Mouse (Mus musculus) limb, embryonic 12.5 days (tissue): ENCODE data around the gene Hist1h4c. TPM values are rescaled to one million over a fixed set of nuclear protein-coding genes. Genes with fewer than 3 reads are reported as not detected.
A peak's percentile ranks its signal among the peaks of the same experiment; 100 is the strongest.
"Not testable (repeated sequence)": the region's sequence is repeated elsewhere in the genome, so short reads cannot be mapped to it uniquely, and the experiment has no call there.

ENCODE experiments used
- ATAC-seq: fragments of 200-750 bp; cut with Nextera tagmentation; 2 replicates; pipeline ENCODE4 v1.8.0; 2017; ENCODE audit warnings: low read depth, moderate TSS enrichment; ENCODE audit not compliant: insufficient number of reproducible peaks, insufficient read depth, low FRiP score, low TSS enrichment
- H3K27ac ChIP-seq: fragments of 300-500 bp; sonication (generic); 2 replicates; pipeline ENCODE4 v1.5.1; 2016; ENCODE audit warnings: mild to moderate bottlenecking, moderate library complexity
- H3K27me3 ChIP-seq: fragments of 300-500 bp; sonication (generic); 2 replicates; pipeline ENCODE4 v1.6.1; 2016; ENCODE audit warnings: mild to moderate bottlenecking, moderate library complexity
- H3K36me3 ChIP-seq: fragments of 300-500 bp; sonication (generic); 2 replicates; pipeline ENCODE4 v1.6.1; 2016; ENCODE audit warnings: mild to moderate bottlenecking, moderate library complexity
- H3K4me1 ChIP-seq: fragments of 300-500 bp; sonication (generic); replicated peaks from 2 replicates; pipeline ENCODE4 v1.6.1; 2016
- H3K4me2 ChIP-seq: fragments of 300-500 bp; sonication (generic); 2 replicates; pipeline ENCODE4 v1.6.1; 2016; ENCODE audit warnings: mild to moderate bottlenecking, moderate library complexity
- H3K4me3 ChIP-seq: fragments of 300-500 bp; sonication (generic); replicated peaks from 2 replicates; pipeline ENCODE4 v1.5.1; 2016; ENCODE audit warnings: mild to moderate bottlenecking
- H3K9ac ChIP-seq: fragments of 300-500 bp; sonication (generic); replicated peaks from 2 replicates; pipeline ENCODE4 v1.6.1; 2016; ENCODE audit warnings: mild to moderate bottlenecking, moderate library complexity
- H3K9me3 ChIP-seq: fragments of 300-500 bp; sonication (generic); 2 replicates; pipeline ENCODE4 v1.6.1; 2016; ENCODE audit warnings: mild to moderate bottlenecking, moderate library complexity
- WGBS: fragments of 180-500 bp; shearing (Covaris S2); methylation state at CpG from one replicate; pipeline ENCODE4 v1.1.7; 2016; 5-methylcytosine and 5-hydroxymethylcytosine counted together
- polyA plus RNA-seq: library from polyadenylated mRNA; unstranded; fragments of >200 nt; fragmentation: Nextera tagmentation; extraction: Ambion mirVana; gene quantifications from 2 replicates; pipeline ENCODE4 v1.2.1, GENCODE M21; 2016

The Hist1h4c gene
- polyA plus RNA-seq, 1 experiment from 2014 or later: 18.4 TPM

- ATAC-seq: no peak
These were observed 27.0 kb upstream of the Hist1h4c start for GRCm38 (mm10) chr13:23725213-23725612.

GRCm38 (mm10) chr13:23724239-23724638 lies 26.0 kb upstream of the Hist1h4c start:
- no peak overlapping the region for H3K4me3 ChIP-seq
- no peaks in the 10 kb centered on the region for H3K36me3 ChIP-seq
- 87% methylated on average over 4 of the region's 4 CpGs for WGBS
- H3K9me3 ChIP-seq: no peaks in the 10 kb centered on the region
- H3K9ac ChIP-seq: no peak overlapping the region
- H3K27ac ChIP-seq: no peak overlapping the region
- no peaks in the 10 kb centered on the region for H3K27me3 ChIP-seq
- no peak for ATAC-seq
- no peak overlapping the region for H3K4me2 ChIP-seq
- no peaks in the 10 kb centered on the region; the same call in 1 of the 2 replicates for H3K4me1 ChIP-seq

More at GRCm38 (mm10) chr13:23725213-23725612, 27.0 kb upstream of the Hist1h4c start:
- no peaks in the 10 kb centered on the region for H3K36me3 ChIP-seq
- H3K9me3 ChIP-seq: no peaks in the 10 kb centered on the region
- H3K27ac ChIP-seq: no peak overlapping the region
- no peak overlapping the region for H3K9ac ChIP-seq
- no CpG with 5 or more reads among the region's 1 CpGs for WGBS
- H3K4me3 ChIP-seq: no peak overlapping the region
- no peaks in the 10 kb centered on the region for H3K27me3 ChIP-seq
- H3K4me2 ChIP-seq: no peak overlapping the region
- no peaks in the 10 kb centered on the region; the same call in 1 of the 2 replicates for H3K4me1 ChIP-seq

GRCm38 (mm10) chr13:23717593-23718245 lies 19.5 kb upstream of the Hist1h4c start:
- H3K9me3 ChIP-seq, H3K4me3 ChIP-seq, ATAC-seq, H3K9ac ChIP-seq, H3K4me2 ChIP-seq, H3K4me1 ChIP-seq, H3K36me3 ChIP-seq, H3K27me3 ChIP-seq: not testable (repeated sequence)
- peak overlapping the region; percentile 50 for H3K27ac ChIP-seq
- WGBS: 17% methylated on average over 2 of the region's 2 CpGs

GRCm38 (mm10) chr13:23717176-23717575 lies 18.9 kb upstream of the Hist1h4c start:
- ATAC-seq: no peak
- peak overlapping the region; percentile 50; the same call in 1 of the 2 replicates for H3K27ac ChIP-seq
- H3K4me3 ChIP-seq: no peak overlapping the region
- H3K9me3 ChIP-seq: no peaks in the 10 kb centered on the region
- H3K36me3 ChIP-seq: no peaks in the 10 kb centered on the region
- no peaks in the 10 kb centered on the region for H3K27me3 ChIP-seq
- 45% methylated on average over 11 of the region's 11 CpGs for WGBS
- 0 out of 2 replicates have a peak, but pooled peaks cover 4% of the 10 kb centered on the region for H3K4me1 ChIP-seq
- H3K9ac ChIP-seq: no peak overlapping the region
- no peak overlapping the region for H3K4me2 ChIP-seq

- H3K27ac ChIP-seq: no peak overlapping the region
- no peaks in the 10 kb centered on the region for H3K36me3 ChIP-seq
- 90% methylated on average over 5 of the region's 5 CpGs for WGBS
- H3K9ac ChIP-seq: no peak overlapping the region
- no peak overlapping the region for H3K4me2 ChIP-seq
- 0 out of 2 replicates have a peak, but pooled peaks cover 4% of the 10 kb centered on the region for H3K4me1 ChIP-seq
- H3K4me3 ChIP-seq: no peak overlapping the region
- ATAC-seq: no peak
- H3K27me3 ChIP-seq: no peaks in the 10 kb centered on the region
- no peaks in the 10 kb centered on the region for H3K9me3 ChIP-seq
These were observed 18.2 kb upstream of the Hist1h4c start for GRCm38 (mm10) chr13:23716261-23717042.

- Histone ChIP-seq H3K9me3 (no peaks in the 10 kb centered on the region), H3K36me3 (no peaks in the 10 kb centered on the region), H3K4me3 (peak within 1 kb of the TSS; percentile 37), H3K9ac (peak within 1 kb of the TSS; percentile 55), H3K27me3 (no peaks in the 10 kb centered on the region), H3K4me2 (peak within 1 kb of the TSS; percentile 62), H3K4me1 (peaks cover 27% of the 10 kb centered on the region), H3K27ac (peak within 1 kb of the TSS; percentile 67)
- under 1% methylated on average over 17 of the region's 17 CpGs for WGBS
- no peak for ATAC-seq
These were observed 12.3 kb upstream of the Hist1h4c start, which contains the start of gene Hfe for GRCm38 (mm10) chr13:23710374-23711089. Gene Hfe, minus strand, starts transcription at chr13:23710854.

- H3K27ac ChIP-seq: peak overlapping the region; percentile 67
- no peaks in the 10 kb centered on the region for H3K9me3 ChIP-seq
- no peaks in the 10 kb centered on the region for H3K36me3 ChIP-seq
- no peak for ATAC-seq
- 17% methylated on average over 11 of the region's 15 CpGs for WGBS
- peak overlapping the region; percentile 37 for H3K4me3 ChIP-seq
- H3K4me2 ChIP-seq: peak overlapping the region; percentile 62
- peak overlapping the region; percentile 55; the same call in 1 of the 2 replicates for H3K9ac ChIP-seq
- no peaks in the 10 kb centered on the region for H3K27me3 ChIP-seq
- H3K4me1 ChIP-seq: peaks cover 27% of the 10 kb centered on the region
These were observed 11.6 kb upstream of the Hist1h4c start for GRCm38 (mm10) chr13:23709714-23710373.

- Histone ChIP-seq H3K36me3 (no peaks in the 10 kb centered on the region), H3K4me1 (peaks cover 27% of the 10 kb centered on the region), H3K4me3 (no peak overlapping the region), H3K27me3 (no peaks in the 10 kb centered on the region), H3K27ac (peak overlapping the region; percentile 7; the same call in 1 of the 2 replicates), H3K4me2 (no peak overlapping the region), H3K9ac (no peak overlapping the region), H3K9me3 (no peaks in the 10 kb centered on the region)
- WGBS: 55% methylated on average over 4 of the region's 4 CpGs
- ATAC-seq: no peak
These were observed 10.4 kb upstream of the Hist1h4c start for GRCm38 (mm10) chr13:23708654-23709053.

GRCm38 (mm10) chr13:23708041-23708440 lies 9.8 kb upstream of the Hist1h4c start:
- peak overlapping the region; percentile 17; the same call in 1 of the 2 replicates for H3K27ac ChIP-seq
- 90% methylated on average over 4 of the region's 4 CpGs for WGBS
- ATAC-seq: no peak

GRCm38 (mm10) chr13:23706771-23707170 lies 8.5 kb upstream of the Hist1h4c start:
- WGBS: 90% methylated on average over 12 of the region's 12 CpGs

More at GRCm38 (mm10) chr13:23708041-23708440, 9.8 kb upstream of the Hist1h4c start:
- Histone ChIP-seq H3K4me1 (peaks cover 27% of the 10 kb centered on the region), H3K4me3 (no peak overlapping the region), H3K9ac (no peak overlapping the region), H3K27me3 (no peaks in the 10 kb centered on the region), H3K9me3 (no peaks in the 10 kb centered on the region), H3K4me2 (no peak overlapping the region), H3K36me3 (no peaks in the 10 kb centered on the region)

More at GRCm38 (mm10) chr13:23706771-23707170, 8.5 kb upstream of the Hist1h4c start:
- H3K27me3 ChIP-seq: no peaks in the 10 kb centered on the region
- H3K9me3 ChIP-seq: no peaks in the 10 kb centered on the region
- no peaks in the 10 kb centered on the region for H3K36me3 ChIP-seq
- H3K4me2 ChIP-seq: no peak overlapping the region
- no peak overlapping the region for H3K9ac ChIP-seq
- ATAC-seq: no peak
- no peak overlapping the region for H3K27ac ChIP-seq
- H3K4me3 ChIP-seq: no peak overlapping the region
- peaks cover 27% of the 10 kb centered on the region for H3K4me1 ChIP-seq
